Mouse (Mus musculus): Measurements from ENCODE around the gene Pdgfa.

Gene Pdgfa

DNA sequence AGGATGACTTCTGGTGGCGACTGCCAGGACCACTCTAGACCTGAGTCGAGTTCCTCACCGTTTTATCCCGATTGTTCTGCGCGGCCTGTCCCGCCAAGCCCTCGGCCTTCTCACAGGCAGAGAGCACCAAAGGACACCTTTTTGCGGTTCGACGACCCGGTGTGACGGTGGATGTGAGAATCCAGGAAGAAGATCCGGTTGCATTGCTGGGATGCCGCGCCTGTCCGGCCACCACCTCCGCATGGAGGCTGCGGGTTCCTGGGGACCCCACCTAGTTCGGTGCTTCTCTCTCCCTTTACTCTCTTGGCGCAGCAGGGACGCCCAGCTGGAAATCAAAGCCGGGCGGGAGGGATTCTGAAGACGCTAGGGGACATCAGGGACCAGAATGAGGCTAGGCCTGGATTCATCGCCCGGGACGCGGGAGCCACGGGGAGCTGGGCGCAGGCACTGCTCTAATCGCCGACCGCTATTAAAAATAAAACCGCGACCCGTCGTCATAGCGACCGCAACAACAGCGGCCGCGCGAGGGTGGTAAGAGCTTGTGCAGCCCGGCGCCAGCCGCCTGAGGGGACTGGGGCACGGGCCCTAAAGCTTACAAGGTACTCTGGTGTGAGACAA, at the start of gene Pdgfa:
Gene Pdgfa (minus strand): TSS at position 200 of the 618 bp plus-strand sequence.
- peak; percentile 79 for DNase-seq (ENCODE audit: low read depth, low spot score)

DNA sequence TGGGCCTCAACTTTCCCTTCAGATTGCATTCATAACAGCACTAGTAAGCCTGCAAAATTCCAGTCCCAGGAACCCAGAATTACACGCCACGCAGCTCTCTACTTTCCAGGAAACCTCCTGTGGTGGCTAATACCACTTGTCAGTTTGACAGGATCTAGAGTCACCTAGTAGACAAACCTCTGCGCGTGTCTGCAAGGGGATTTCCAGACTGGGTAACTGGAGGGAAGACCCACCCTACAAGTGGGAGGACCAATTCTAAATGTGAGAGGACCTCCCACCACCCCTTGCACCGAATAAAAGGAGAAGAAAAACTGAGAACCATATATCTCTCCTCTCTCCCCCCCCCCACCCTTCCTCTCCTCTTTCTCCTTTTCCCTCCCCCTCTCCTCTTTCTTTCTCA, 49.5 kb upstream of the Pdgfa start:
- no peak for DNase-seq (ENCODE audit: low read depth, low spot score)

- no peak for DNase-seq (ENCODE audit: low read depth, low spot score)
Observed at GRCm38 (mm10) chr5:139043546-139043945, 46.4 kb upstream of the Pdgfa start.

- DNase-seq (ENCODE audit: low read depth, low spot score): no peak
Observed at GRCm38 (mm10) chr5:139042299-139042698, 45.1 kb upstream of the Pdgfa start.

GRCm38 (mm10) chr5:139035171-139035570, 38.0 kb upstream of the Pdgfa start:
- DNase-seq (ENCODE audit: low read depth, low spot score): peak; percentile 25

- DNase-seq (ENCODE audit: low read depth, low spot score): no peak
Observed at GRCm38 (mm10) chr5:139034746-139035145, 37.6 kb upstream of the Pdgfa start.

DNA sequence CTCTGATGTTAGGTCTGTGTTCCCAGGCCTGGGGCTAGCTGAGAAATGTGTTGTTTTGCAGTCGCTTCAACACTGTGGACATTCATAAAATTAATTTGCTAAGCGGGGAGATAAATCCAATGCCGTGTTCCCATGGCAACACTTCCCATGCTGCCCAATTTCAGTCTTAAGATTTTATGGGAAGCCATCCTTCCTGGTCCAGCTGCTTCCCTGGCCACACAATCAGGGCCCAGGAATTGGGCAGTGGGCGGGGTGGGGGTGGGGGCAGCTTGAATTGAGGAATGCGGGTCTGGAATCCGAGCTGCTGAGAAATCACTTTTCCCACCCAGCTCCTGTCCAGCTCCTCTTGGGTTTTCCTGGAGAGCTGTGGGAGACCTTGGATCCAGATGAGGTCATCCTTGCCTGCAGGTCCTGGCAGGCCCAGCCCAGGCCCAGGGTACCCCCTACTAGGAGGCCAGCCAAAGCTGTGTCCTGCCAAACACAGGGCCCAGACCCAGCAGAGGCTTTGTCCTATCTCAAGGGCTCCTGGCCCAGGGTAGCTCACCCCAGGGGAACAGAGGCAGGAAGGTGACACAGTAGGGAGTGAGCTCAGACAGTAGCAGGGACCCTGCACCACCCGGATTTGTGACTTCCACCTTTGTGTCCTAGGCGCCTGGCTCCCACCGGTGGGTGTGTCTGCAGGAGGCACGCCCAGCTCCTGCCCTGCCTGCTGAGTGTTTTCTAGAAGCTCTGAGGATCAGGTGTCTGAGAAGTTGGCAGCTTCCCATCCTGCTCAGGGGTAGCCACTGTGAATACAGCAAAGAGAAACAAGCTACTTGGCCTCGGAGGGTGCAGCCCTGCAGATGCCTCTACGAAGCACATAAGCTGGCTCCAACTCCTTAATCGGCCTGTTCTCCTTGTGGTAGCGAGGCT, 36.5 kb upstream of the Pdgfa start:
- peak; percentile 69 for DNase-seq (ENCODE audit: low read depth, low spot score)

DNA sequence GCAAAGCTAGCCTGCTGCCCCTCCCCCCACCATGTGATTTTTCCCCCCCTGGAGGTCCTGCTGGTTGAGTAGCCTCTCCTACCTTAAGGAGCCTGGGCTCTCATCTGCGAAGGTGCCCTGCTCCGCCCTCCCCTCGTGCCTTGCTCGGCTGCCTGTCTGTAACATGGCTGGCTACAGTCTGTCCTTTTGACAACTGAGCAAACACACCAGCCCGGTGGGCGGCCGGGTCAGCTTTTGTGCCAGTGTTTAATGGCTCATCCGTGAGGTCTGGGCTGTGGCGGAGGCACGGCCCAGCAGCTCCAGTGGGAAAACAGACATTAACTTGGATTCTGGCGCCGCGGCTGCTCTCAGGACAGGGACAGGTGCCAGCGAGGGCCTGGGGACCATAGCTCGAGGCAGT, 30.4 kb upstream of the Pdgfa start:
- no peak for DNase-seq (ENCODE audit: low read depth, low spot score)

DNA sequence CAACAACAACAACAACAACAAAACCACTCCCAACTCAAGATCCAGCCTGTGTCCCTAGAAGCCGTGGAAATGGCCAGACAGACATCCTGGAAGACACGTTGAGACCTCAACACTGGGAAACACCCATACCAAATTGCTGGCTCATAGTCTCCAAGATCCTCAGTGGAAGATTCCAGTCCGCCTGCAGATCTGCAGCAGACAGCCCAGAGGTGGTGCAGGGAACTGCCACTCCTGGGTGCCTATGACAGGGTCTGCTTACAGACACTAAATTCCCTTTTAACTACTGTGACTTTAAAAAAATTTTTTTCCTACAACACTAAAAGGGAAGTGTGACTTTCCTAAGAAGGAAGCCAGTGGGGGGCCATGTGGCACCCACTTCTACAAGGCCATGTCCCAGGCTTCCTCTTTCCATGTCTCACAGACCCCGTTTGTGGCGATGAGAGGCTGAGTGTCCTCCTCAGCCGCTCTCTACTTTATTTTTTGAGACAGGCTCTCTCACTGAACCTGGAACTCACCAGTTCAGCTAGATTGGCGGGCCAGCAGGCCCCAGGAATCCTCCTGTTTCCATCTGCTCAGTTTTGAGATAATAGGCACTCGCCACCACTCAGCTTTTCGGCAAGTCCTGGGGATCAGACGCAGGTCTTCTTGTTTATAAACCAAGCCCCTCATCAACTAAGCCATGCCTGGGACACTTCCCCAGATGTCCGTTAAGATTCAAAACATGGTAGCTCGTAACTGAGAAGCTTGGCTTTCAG, 27.4 kb upstream of the Pdgfa start:
- DNase-seq (ENCODE audit: low read depth, low spot score): no peak

GRCm38 (mm10) chr5:139020595-139020994, 23.4 kb upstream of the Pdgfa start:
- DNase-seq (ENCODE audit: low read depth, low spot score): no peak

DNA sequence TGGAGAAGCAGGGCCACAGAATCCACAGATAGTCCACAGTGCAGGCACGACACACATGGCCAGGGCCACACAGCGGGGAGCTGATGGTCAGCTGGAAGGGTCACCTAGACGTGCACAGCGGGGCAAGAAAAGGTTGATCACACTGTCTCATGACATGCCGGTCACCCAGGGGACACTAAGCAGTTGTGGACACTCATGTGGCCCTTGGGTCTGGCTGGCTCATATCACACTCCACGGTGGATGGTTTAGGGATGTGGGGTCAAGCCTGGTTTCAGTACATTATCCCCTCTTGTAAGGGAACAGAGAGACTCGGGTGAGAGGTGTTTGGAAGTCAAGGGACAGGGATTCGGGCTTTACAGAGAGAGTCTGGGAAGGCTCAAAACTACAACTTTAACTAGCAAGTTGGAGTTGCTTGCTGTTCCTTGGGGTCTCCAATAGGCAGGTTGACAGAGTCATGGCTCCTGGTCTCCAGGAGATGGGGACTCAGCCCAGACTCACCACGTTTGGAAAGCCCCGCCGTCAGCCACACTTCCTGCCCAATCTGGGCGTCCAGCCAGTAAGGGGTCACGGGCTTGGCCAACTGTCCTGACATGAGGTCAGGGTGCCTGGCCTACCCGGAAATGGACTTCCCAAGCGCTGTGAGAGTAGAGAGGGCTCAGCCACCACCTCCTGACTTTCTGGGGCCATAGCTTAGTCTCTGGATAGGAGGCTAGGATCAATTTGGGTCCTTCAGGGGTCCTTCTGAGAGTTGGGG, 20.4 kb upstream of the Pdgfa start:
- DNase-seq (ENCODE audit: low read depth, low spot score): no peak

- no peak for DNase-seq (ENCODE audit: low read depth, low spot score)
Observed at GRCm38 (mm10) chr5:139015097-139015496, 17.9 kb upstream of the Pdgfa start.

DNA sequence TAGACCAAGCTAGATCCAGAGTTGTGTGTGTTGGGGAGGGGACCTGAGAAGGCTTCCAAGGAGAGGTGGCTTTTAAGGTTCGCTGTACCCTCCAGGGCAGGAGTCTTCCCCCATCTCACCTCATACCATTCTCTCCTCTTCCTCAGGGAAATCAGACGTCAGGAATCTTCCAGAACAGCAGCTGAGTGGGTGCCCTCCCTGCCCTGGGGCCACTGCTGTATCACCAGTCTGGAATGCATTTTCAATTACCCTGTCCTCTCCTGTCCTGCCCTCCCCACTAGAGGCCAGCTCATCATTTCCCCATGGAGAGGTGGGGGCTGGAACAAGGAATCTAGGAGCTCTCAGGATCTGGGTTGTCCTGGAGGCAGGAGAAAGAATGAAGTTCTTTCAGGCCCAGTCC, 13.5 kb upstream of the Pdgfa start:
- no peak for DNase-seq (ENCODE audit: low read depth, low spot score)

DNA sequence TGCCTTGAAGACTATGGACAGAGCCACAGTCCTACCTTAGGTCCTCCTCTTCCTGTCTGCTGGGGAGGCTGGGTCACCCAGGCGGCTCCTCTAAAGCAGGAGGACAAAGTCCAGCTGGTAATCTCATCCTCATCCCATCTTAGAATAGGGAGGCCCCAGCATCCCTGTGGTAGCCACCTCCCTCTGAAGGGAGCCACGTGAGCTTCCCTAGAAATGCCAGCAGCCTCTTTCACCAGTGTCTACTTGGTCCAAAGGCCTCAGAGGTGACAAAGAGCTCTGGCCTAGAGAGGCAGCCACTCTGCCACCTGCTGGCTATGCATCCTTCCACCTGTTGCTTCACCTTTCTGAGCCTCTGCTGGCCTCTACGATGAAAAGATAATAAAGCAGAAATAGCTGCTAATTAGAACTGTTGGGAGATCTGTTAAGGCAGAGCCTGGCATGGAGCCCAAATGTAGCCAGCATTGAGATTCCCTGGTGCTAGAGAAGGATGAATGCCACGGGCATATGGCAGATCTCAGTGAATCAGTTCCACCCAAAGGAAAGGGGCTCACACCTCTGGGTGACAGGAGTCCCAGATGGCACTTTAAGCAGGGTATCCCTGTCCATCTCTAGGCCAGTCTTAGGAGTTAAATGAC, 10.1 kb upstream of the Pdgfa start:
- DNase-seq (ENCODE audit: low read depth, low spot score): peak; percentile 28

DNA sequence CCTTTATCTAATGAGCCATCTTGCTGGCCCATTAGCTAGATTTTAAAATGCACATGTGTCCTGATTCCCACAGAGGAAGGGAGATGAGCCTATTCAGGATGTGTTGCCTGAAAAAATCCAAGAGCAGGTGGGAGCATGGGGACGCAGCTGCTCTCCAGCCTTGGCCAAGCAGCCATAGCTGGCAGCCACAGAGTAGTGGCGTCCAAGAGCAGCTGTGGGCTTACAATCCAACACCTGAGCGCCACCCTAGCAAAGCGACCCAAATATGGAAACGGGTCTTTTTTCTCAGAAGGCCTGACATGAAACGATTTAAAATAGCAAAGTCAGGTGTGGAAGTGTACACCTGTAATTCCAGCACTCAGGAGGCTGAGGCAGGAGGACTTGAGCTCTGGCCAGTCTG, 7.4 kb upstream of the Pdgfa start:
- no peak for DNase-seq (ENCODE audit: low read depth, low spot score)

DNA sequence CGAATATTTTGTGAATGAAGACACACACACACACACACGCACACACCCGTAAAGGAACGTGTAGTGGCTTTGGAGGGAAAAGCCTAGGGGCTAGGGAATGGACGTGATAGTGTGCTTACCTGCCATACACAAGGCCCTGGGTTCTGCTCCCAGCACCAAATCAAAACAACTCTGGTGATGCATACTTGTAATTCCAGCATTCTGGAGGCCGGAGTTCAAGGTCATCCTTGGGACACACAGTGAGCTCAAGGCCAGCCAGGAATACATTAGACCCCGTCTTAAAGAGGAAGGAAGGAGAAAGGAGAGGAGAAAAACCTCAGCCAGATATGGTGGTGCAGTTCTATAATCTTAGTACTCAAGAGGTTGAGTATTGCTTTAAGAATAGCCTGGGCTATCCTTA, 2.5 kb upstream of the Pdgfa start:
- DNase-seq (ENCODE audit: low read depth, low spot score): peak; percentile 75

DNA sequence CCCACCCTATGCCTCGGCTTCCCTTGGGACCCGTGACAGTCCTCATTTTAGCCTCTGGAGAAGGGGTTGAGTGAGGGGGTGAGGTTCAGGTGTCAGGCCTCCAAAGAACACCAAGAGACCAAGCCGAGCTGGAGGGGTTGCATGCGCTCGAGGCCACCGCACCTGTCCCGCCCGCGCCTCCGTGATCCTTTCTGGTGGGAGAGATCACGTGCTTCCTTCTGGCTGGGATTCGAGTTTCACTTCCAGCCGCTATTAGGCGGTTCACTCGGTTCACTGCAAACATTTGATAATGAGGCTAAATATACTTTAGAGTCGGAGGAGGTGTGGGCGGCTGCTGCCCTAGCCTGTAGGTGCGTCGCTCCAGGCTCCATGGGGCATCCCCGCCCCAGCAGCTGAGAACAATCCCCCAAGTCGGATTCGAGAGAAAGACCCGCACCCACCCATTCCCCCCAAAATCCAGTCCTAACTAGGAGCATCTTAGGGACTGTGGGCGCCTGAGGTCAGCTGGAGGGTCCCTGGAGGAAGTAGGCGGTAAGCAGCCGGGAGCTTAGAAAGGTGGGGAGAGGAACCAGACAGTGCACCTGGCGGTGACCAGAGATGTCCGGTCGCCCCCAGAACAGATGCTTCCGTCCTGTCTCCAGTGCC, 888 bp upstream of the Pdgfa start:
- DNase-seq (ENCODE audit: low read depth, low spot score): peak; percentile 46

DNA sequence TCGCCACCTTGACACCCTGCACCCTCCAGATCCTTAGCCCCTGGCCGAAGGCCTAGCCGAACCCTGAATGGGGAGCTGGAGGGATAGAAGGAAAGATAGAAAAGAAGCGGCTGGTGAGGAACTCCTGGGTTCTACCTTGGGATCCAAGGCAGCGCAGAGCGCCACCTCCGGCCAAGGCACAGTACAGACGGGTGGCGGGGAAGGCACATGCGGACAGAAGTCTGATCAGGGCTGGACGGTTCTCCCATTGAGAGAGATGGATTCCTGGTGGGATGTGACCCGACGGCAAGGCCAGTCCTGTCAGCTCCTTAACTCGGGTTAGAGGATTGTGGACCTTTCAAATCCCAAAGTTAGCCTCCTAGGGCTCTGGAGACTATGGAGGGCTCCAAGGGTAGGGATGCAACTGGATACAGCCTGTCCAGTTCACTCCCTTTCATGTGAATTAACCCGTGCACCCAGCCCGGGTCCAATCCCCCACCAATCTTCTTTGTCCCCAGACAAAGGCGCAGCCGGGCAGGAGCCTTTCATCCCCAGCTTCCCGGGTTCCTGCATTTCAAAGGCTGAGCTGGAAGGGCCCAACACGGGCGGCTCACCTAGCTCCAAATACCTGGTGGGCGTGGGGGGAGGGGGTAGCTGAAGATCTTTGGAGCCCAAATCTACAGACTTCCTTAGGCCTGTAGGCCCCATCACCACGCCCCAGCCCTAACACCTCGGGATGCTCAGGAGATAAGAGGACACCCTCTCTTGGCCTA, 672 bp downstream of the Pdgfa start:
- DNase-seq (ENCODE audit: low read depth, low spot score): peak; percentile 87

- DNase-seq (ENCODE audit: low read depth, low spot score): peak; percentile 92
Observed at GRCm38 (mm10) chr5:138995721-138996311, 1.4 kb downstream of the Pdgfa start.

Measured in R1 (cell line).